Mouse (Mus musculus) liver, adult 2 months (tissue): ENCODE results near the gene Mib2.

ENCODE experiments used
- CTCF ChIP-seq: fragments of 200-500 bp; IDR thresholded peaks from 2 replicates; pipeline ENCODE4 v1.5.1; 2011; ENCODE audit warnings: low read depth, low read length, control low read depth
- POLR2A ChIP-seq: fragments of 200-500 bp; IDR thresholded peaks from 2 replicates; pipeline ENCODE4 v1.6.1; 2011; ENCODE audit warnings: low read length, control low read depth; ENCODE audit not compliant: insufficient read depth; ENCODE audit errors: extremely low read depth

- TF ChIP-seq POLR2A (no peak), CTCF (no peak)
Observed at GRCm38 (mm10) chr4:155658961-155659360, 10.0 kb downstream of the Mib2 start.
